ENCODE assay signal across 8 mouse cellular contexts in the genomic region with DNA sequence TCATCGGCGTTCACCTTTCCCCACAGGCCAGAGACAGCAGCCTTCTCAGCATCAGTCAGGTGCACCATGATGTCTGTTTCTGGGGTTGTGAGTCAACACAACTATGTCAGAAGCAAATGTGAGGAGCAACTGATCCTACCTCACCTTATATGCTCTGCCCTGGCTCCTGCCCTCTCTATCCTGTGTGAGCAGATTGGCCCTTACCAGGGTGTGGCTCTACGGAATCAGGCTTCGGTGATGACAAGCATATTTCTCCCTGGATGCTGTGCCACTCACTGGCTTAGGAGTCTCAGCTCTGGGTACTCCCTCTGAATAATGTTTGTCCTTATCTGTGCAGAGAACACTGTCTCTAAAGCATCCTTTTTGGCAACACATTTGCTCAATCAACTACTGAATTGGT. TPM values are rescaled to one million over a fixed set of nuclear protein-coding genes. Genes with fewer than 3 reads are reported as not detected.
DNase-seq lines count a peak whose midpoint lies in the region; ATAC-seq lines count a peak whose summit lies in the region.

TSS of gene Hbb-bs (minus strand) at position 289 of the 400 bp plus-strand sequence.

- no peak for ATAC-seq in forebrain, embryonic 12.5 days (ENCODE audit: low FRiP score)
- ATAC-seq in activated CD4-positive, CD25-positive, alpha-beta regulatory T cell, adult 4 months: no peak

- H3K4me3 ChIP-seq in forebrain, embryonic 12.5 days (replicated peaks): no peak within 1 kb of the TSS
- no peak within 1 kb of the TSS for H3K4me3 ChIP-seq in hindbrain, embryonic 10.5 days

- H3K4me2 ChIP-seq in forebrain, embryonic 12.5 days: no peak within 1 kb of the TSS

- H3K27ac ChIP-seq in forebrain, embryonic 12.5 days: no peak within 1 kb of the TSS
- H3K27ac ChIP-seq in hindbrain, embryonic 10.5 days: no peak within 1 kb of the TSS

- no peak within 1 kb of the TSS for H3K9ac ChIP-seq in forebrain, embryonic 12.5 days

- no peaks in the 10 kb centered on the region for H3K36me3 ChIP-seq in forebrain, embryonic 12.5 days (replicated peaks)
- no peaks in the 10 kb centered on the region for H3K36me3 ChIP-seq in hindbrain, embryonic 10.5 days

- whole genome bisulfite sequencing in forebrain, embryonic 12.5 days: 84% methylated on average over 4 of the region's 4 CpGs
- WGBS in hindbrain, embryonic 10.5 days: 97% methylated on average over 4 of the region's 4 CpGs

- H3K9me3 ChIP-seq in forebrain, embryonic 12.5 days: no peaks in the 10 kb centered on the region
- H3K9me3 ChIP-seq in hindbrain, embryonic 10.5 days: no peaks in the 10 kb centered on the region

- no peaks in the 10 kb centered on the region for H3K4me1 ChIP-seq in forebrain, embryonic 12.5 days
- no peaks in the 10 kb centered on the region for H3K4me1 ChIP-seq in hindbrain, embryonic 10.5 days (replicated peaks)

- no peaks in the 10 kb centered on the region for H3K27me3 ChIP-seq in forebrain, embryonic 12.5 days
- H3K27me3 ChIP-seq in hindbrain, embryonic 10.5 days (ENCODE audit: insufficient read depth, poor library complexity, severe bottlenecking): no peaks in the 10 kb centered on the region

- DNase-seq in spleen, adult 12 weeks (ENCODE audit: low spot score): peak; percentile 68
- no peak for DNase-seq in spleen, adult 18-20 months
- no peak for DNase-seq in hindbrain, embryonic 10.5 days (ENCODE audit: low spot score)
- peak; percentile 90 for DNase-seq in liver
- DNase-seq in spleen, postnatal 10 days (ENCODE audit: low spot score in 2 of 2): peak; percentile 83 to 85
- DNase-seq in thymus, postnatal 36 days: no peak

RNA-seq across cellular contexts. Expression of gene Hbb-bs, which starts in this region (rescaled TPM):
- polyA plus RNA-seq in forebrain, embryonic 12.5 days (2016; fragmentation: Nextera tagmentation; extraction: Ambion mirVana): 465 and 620 TPM in 2 replicates
- 78.1 and 116 TPM in 2 replicates for polyA plus RNA-seq in hindbrain, embryonic 10.5 days (2016; fragmentation: Nextera tagmentation; extraction: Ambion mirVana)
- 100 to 1,000 TPM in 1 of 2 experiments, 1 to 10 TPM in 1; 8.3 to 367 TPM for polyA plus RNA-seq in activated CD4-positive, CD25-positive, alpha-beta regulatory T cell, adult 4 months (2017; shearing (Covaris generic))

Comparison
In these comparisons a context has a peak if more than half of its experiments do, and no peak if none do; other contexts are left out.
1. DNase-seq: peak in spleen, adult 12 weeks (single experiment), liver (single experiment) and spleen, postnatal 10 days (2 of 2); none in spleen, adult 18-20 months (0 of 2), hindbrain, embryonic 10.5 days (single experiment) and thymus, postnatal 36 days (0 of 2).